Mouse (Mus musculus) liver, embryonic 16.5 days (tissue): ENCODE measurements around the gene Auh. TPM values are rescaled to one million over a fixed set of nuclear protein-coding genes. Genes with fewer than 3 reads are reported as not detected.

Experiments
- ATAC-seq: fragments of 200-750 bp; cut with Nextera tagmentation; 2 replicates; pipeline ENCODE4 v1.8.0; 2017; ENCODE audit warnings: low read depth, mild to moderate bottlenecking, moderate number of reproducible peaks, moderate library complexity
- H3K27ac ChIP-seq: fragments of 300-500 bp; sonication (generic); 2 replicates; pipeline ENCODE4 v1.5.1; 2014; ENCODE audit warnings: mild to moderate bottlenecking, low read length
- H3K27me3 ChIP-seq: fragments of 300-500 bp; sonication (generic); 2 replicates; pipeline ENCODE4 v1.6.1; 2014; ENCODE audit warnings: low read depth, low read length, mixed read lengths; ENCODE audit not compliant: control insufficient read depth, insufficient read depth
- H3K36me3 ChIP-seq: fragments of 300-500 bp; sonication (generic); 2 replicates; pipeline ENCODE4 v1.6.1; 2014; ENCODE audit warnings: mild to moderate bottlenecking; ENCODE audit not compliant: control insufficient read depth, insufficient read depth
- H3K4me1 ChIP-seq: fragments of 300-500 bp; sonication (generic); 2 replicates; pipeline ENCODE4 v1.6.1; 2014; ENCODE audit warnings: low read depth, low read length, mixed read lengths; ENCODE audit not compliant: control insufficient read depth
- H3K4me2 ChIP-seq: fragments of 300-500 bp; sonication (generic); 2 replicates; pipeline ENCODE4 v1.6.1; 2014; ENCODE audit warnings: low read depth, low read length, mixed read lengths
- H3K4me3 ChIP-seq: fragments of 300-500 bp; sonication (generic); 2 replicates; pipeline ENCODE4 v1.5.1; 2014; ENCODE audit warnings: low read depth, mild to moderate bottlenecking, low read length
- H3K9ac ChIP-seq: fragments of 300-500 bp; sonication (generic); 2 replicates; pipeline ENCODE4 v1.6.1; 2014; ENCODE audit warnings: low read depth, low read length
- H3K9me3 ChIP-seq: fragments of 300-500 bp; sonication (generic); replicated peaks from 2 replicates; pipeline ENCODE4 v1.6.1; 2016; ENCODE audit warnings: low read length; ENCODE audit not compliant: control insufficient read depth
- WGBS: fragments of 180-500 bp; shearing (Covaris S2); extraction: QIAGEN DNeasy Blood & Tissue Kit; methylation state at CpG from one replicate; pipeline ENCODE4 v1.1.7; 2014; ENCODE audit not compliant: insufficient replicate concordance; 5-methylcytosine and 5-hydroxymethylcytosine counted together
- polyA plus RNA-seq: library from polyadenylated mRNA; unstranded; fragments of >200 nt; fragmentation: Nextera tagmentation; extraction: Ambion mirVana; gene quantifications from 2 replicates; pipeline ENCODE4 v1.2.1, GENCODE M21; 2015

Auh gene
- polyA plus RNA-seq, 1 experiment from 2014 or later: 26.8 TPM

DNA sequence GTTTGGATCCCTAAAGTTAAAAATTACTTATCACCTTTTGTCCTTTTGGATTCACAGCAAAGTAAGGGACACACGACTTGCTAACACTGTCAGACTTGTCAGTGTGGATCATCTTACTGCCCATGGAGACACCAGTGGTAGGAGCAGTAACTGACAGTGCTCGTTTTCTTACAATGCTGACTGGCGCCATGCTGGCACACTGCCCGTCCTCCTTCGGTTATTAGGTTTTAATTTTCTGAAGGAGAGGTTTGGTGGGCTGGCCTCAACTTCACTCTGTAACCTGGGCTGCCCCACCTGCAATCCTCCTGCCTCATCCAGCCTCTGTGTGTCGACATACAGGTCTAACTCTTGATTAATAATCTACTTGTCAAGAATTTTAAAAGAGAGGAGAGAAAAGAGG, 31.7 kb downstream of the Auh start:
- Histone ChIP-seq H3K4me2 (no peak overlapping the region), H3K4me1 (no peaks in the 10 kb centered on the region), H3K36me3 (no peaks in the 10 kb centered on the region), H3K27me3 (no peaks in the 10 kb centered on the region), H3K9ac (no peak overlapping the region), H3K4me3 (no peak overlapping the region), H3K9me3 (no peaks in the 10 kb centered on the region), H3K27ac (no peak overlapping the region)
- WGBS: 68% methylated on average over 6 of the region's 6 CpGs
- ATAC-seq: no peak

- Histone ChIP-seq H3K27ac (no peak overlapping the region), H3K4me3 (no peak overlapping the region), H3K9ac (no peak overlapping the region), H3K9me3 (no peaks in the 10 kb centered on the region), H3K4me1 (peaks cover 6% of the 10 kb centered on the region), H3K27me3 (no peaks in the 10 kb centered on the region), H3K4me2 (no peak overlapping the region), H3K36me3 (no peaks in the 10 kb centered on the region)
- no peak for ATAC-seq
- WGBS: 73% methylated on average over 1 of the region's 1 CpGs
These were observed 36.7 kb downstream of the Auh start for GRCm38 (mm10) chr13:52892791-52893190.

GRCm38 (mm10) chr13:52892065-52892503, 37.4 kb downstream of the Auh start:
- Histone ChIP-seq H3K9me3 (no peaks in the 10 kb centered on the region), H3K9ac (no peak overlapping the region), H3K27ac (no peak overlapping the region), H3K4me3 (no peak overlapping the region), H3K4me1 (peaks cover 6% of the 10 kb centered on the region), H3K4me2 (no peak overlapping the region), H3K27me3 (no peaks in the 10 kb centered on the region), H3K36me3 (no peaks in the 10 kb centered on the region)
- 27% methylated on average over 10 of the region's 10 CpGs for WGBS
- no peak for ATAC-seq

DNA sequence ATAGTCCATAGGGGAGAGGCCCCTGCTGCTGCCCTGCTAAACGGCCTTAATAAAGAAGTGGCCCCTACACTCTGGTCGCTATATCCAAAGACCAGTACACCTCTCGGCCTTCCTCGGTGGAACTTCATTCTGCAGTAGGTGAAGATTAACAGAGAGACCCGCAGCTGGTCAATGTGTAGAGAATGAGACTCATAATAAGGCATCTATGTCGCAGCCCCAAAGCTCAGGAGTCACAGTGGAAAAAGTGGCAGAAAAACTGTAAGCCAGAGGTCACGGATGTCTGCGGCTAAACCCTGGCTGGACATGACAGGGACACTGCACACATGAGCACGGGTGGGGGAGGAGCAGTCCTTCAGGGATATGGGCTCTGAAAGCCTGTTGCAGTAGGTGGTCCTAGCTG, 39.2 kb downstream of the Auh start:
- Histone ChIP-seq H3K4me2 (no peak overlapping the region), H3K36me3 (no peaks in the 10 kb centered on the region), H3K4me1 (peaks cover 6% of the 10 kb centered on the region), H3K9me3 (no peaks in the 10 kb centered on the region), H3K27ac (no peak overlapping the region), H3K27me3 (no peaks in the 10 kb centered on the region), H3K4me3 (no peak overlapping the region), H3K9ac (no peak overlapping the region)
- 77% methylated on average over 9 of the region's 9 CpGs for WGBS
- ATAC-seq: no peak

DNA sequence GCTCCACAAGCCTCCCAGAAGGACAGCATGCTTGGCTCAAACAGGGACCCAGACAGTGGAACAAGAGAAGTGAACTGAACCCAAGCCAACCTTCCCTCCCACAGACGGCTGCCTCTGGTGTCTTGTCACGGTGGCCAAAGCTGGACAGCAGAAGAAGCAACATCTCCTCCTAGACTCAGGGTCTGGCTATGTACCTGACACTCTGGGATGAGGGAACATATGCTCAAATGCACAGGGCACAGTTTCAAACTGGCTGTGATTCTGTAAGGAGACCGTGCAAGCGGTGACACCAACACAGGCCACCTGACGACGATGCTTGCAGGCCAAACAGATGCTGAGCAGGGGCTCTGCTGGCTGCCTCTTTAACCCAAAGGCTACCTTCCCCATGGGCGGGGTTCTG, 42.7 kb downstream of the Auh start:
- WGBS: 87% methylated on average over 7 of the region's 7 CpGs
- H3K4me3 ChIP-seq: no peak overlapping the region
- H3K36me3 ChIP-seq: no peaks in the 10 kb centered on the region
- no peak overlapping the region for H3K4me2 ChIP-seq
- ATAC-seq: no peak
- no peak overlapping the region for H3K9ac ChIP-seq
- H3K27me3 ChIP-seq: no peaks in the 10 kb centered on the region
- H3K9me3 ChIP-seq: no peaks in the 10 kb centered on the region
- no peak overlapping the region for H3K27ac ChIP-seq
- no peaks in the 10 kb centered on the region for H3K4me1 ChIP-seq

GRCm38 (mm10) chr13:52883960-52884326, 45.5 kb downstream of the Auh start:
- Histone ChIP-seq H3K9me3 (no peaks in the 10 kb centered on the region), H3K4me2 (no peak overlapping the region), H3K4me3 (no peak overlapping the region), H3K4me1 (no peaks in the 10 kb centered on the region), H3K9ac (no peak overlapping the region), H3K36me3 (no peaks in the 10 kb centered on the region), H3K27me3 (no peaks in the 10 kb centered on the region), H3K27ac (no peak overlapping the region)
- no peak for ATAC-seq
- 79% methylated on average over 3 of the region's 4 CpGs for WGBS

GRCm38 (mm10) chr13:52883084-52883959, 46.2 kb downstream of the Auh start:
- Histone ChIP-seq H3K9ac (no peak overlapping the region), H3K36me3 (no peaks in the 10 kb centered on the region), H3K4me2 (no peak overlapping the region), H3K4me1 (no peaks in the 10 kb centered on the region), H3K4me3 (no peak overlapping the region), H3K27me3 (no peaks in the 10 kb centered on the region), H3K27ac (no peak overlapping the region), H3K9me3 (no peaks in the 10 kb centered on the region)
- 76% methylated on average over 18 of the region's 19 CpGs for WGBS
- no peak for ATAC-seq

GRCm38 (mm10) chr13:52880386-52880785, 49.1 kb downstream of the Auh start:
- Histone ChIP-seq H3K9ac (no peak overlapping the region), H3K9me3 (no peaks in the 10 kb centered on the region), H3K4me2 (no peak overlapping the region), H3K36me3 (no peaks in the 10 kb centered on the region), H3K4me3 (no peak overlapping the region), H3K4me1 (no peaks in the 10 kb centered on the region), H3K27me3 (no peaks in the 10 kb centered on the region), H3K27ac (no peak overlapping the region)
- 64% methylated on average over 5 of the region's 5 CpGs for WGBS
- ATAC-seq: no peak

DNA sequence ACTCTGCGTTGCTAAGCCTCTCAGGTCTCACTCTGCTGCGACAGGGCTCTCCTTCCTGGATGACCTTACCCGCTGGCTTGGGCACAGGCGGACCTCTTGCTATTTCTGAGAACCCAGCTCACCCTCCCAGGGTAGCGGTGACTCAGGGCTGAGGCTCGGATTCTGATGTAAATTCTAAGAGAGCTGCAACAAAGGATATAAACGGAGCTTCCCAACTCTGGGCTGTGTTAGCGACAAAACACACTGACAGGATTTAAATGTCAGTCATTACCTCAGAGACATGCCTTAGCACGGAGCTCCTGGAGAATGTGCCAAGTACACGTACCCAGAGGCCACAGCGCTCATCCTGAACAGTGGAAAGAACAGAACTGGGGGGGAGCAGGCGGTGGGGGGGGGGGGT, 49.6 kb downstream of the Auh start:
- no peaks in the 10 kb centered on the region for H3K9me3 ChIP-seq
- H3K9ac ChIP-seq: no peak overlapping the region
- ATAC-seq: no peak
- H3K4me1 ChIP-seq: no peaks in the 10 kb centered on the region
- H3K4me2 ChIP-seq: no peak overlapping the region
- 70% methylated on average over 12 of the region's 12 CpGs for WGBS
- no peak overlapping the region for H3K27ac ChIP-seq
- no peaks in the 10 kb centered on the region for H3K27me3 ChIP-seq
- H3K4me3 ChIP-seq: no peak overlapping the region
- H3K36me3 ChIP-seq: no peaks in the 10 kb centered on the region
